Mouse (Mus musculus) stomach, embryonic 14.5 days (tissue): ENCODE results near the gene Cped1. TPM values are rescaled to one million over a fixed set of nuclear protein-coding genes. Genes with fewer than 3 reads are reported as not detected.

Experiments used
- ATAC-seq: fragments of 200-750 bp; cut with Nextera tagmentation; 2 replicates; pipeline ENCODE4 v1.8.0; 2017; ENCODE audit warnings: low read depth, moderate TSS enrichment; ENCODE audit not compliant: insufficient number of reproducible peaks, insufficient read depth, low FRiP score
- H3K27ac ChIP-seq: fragments of 300-500 bp; sonication (generic); 2 replicates; pipeline ENCODE4 v1.5.1; 2014; ENCODE audit warnings: mild to moderate bottlenecking, low read length, moderate library complexity, mixed read lengths
- H3K27me3 ChIP-seq: fragments of 300-500 bp; sonication (generic); 2 replicates; pipeline ENCODE4 v1.6.1; 2014; ENCODE audit warnings: low read length, control low read depth, mixed read lengths; ENCODE audit not compliant: control insufficient read depth, insufficient read depth
- H3K36me3 ChIP-seq: fragments of 300-500 bp; sonication (generic); 2 replicates; pipeline ENCODE4 v1.6.1; 2014; ENCODE audit warnings: mild to moderate bottlenecking, control low read depth, low read length, moderate library complexity, mixed read lengths; ENCODE audit not compliant: control insufficient read depth, insufficient read depth
- H3K4me1 ChIP-seq: fragments of 300-500 bp; sonication (generic); 2 replicates; pipeline ENCODE4 v1.6.1; 2014; ENCODE audit warnings: low read length, control low read depth, mixed read lengths; ENCODE audit not compliant: control insufficient read depth, insufficient read depth
- H3K4me2 ChIP-seq: fragments of 300-500 bp; sonication (generic); replicated peaks from 2 replicates; pipeline ENCODE4 v1.6.1; 2014; ENCODE audit warnings: low read depth, low read length, control low read depth
- H3K4me3 ChIP-seq: fragments of 300-500 bp; sonication (generic); 2 replicates; pipeline ENCODE4 v1.5.1; 2014; ENCODE audit warnings: low read depth, low read length, control low read depth
- H3K9ac ChIP-seq: fragments of 300-500 bp; sonication (generic); replicated peaks from 2 replicates; pipeline ENCODE4 v1.6.1; 2014; ENCODE audit warnings: low read depth, mild to moderate bottlenecking, control low read depth, low read length, moderate library complexity, mixed read lengths
- H3K9me3 ChIP-seq: fragments of 300-500 bp; sonication (generic); 2 replicates; pipeline ENCODE4 v1.6.1; 2016; ENCODE audit warnings: low read depth, low read length, control low read depth; ENCODE audit not compliant: control insufficient read depth
- WGBS: fragments of 180-500 bp; shearing (Covaris S2); extraction: QIAGEN DNeasy Blood & Tissue Kit; methylation state at CpG from one replicate; pipeline ENCODE4 v1.1.7; 2014; 5-methylcytosine and 5-hydroxymethylcytosine counted together
- polyA plus RNA-seq: library from polyadenylated mRNA; unstranded; fragments of >200 nt; fragmentation: Nextera tagmentation; extraction: Ambion mirVana; gene quantifications from 2 replicates; pipeline ENCODE4 v1.2.1, GENCODE M21; 2014

The Cped1 gene
- polyA plus RNA-seq, 1 experiment from 2014 or later, result 47.2 TPM

- H3K4me2 ChIP-seq, result no peak overlapping the region
- H3K4me3 ChIP-seq, result no peak overlapping the region
- H3K4me1 ChIP-seq, result no peaks in the 10 kb centered on the region
- H3K27me3 ChIP-seq, result no peaks in the 10 kb centered on the region
- no peaks in the 10 kb centered on the region for H3K36me3 ChIP-seq
- no peaks in the 10 kb centered on the region for H3K9me3 ChIP-seq
- ATAC-seq, result no peak
- whole genome bisulfite sequencing, result 73% methylated on average over 5 of the region's 5 CpGs
- no peak overlapping the region for H3K9ac ChIP-seq
- no peak overlapping the region for H3K27ac ChIP-seq
Observed at GRCm38 (mm10) chr6:22267807-22268667, 282.3 kb downstream of the Cped1 start.

GRCm38 (mm10) chr6:22268677-22269076 lies 283.0 kb downstream of the Cped1 start:
- no peak overlapping the region for H3K27ac ChIP-seq
- no peak overlapping the region for H3K4me2 ChIP-seq
- H3K4me3 ChIP-seq, result no peak overlapping the region
- H3K9me3 ChIP-seq, result no peaks in the 10 kb centered on the region
- H3K4me1 ChIP-seq, result no peaks in the 10 kb centered on the region
- no peak overlapping the region for H3K9ac ChIP-seq
- no peaks in the 10 kb centered on the region for H3K36me3 ChIP-seq
- no peak for ATAC-seq
- no peaks in the 10 kb centered on the region for H3K27me3 ChIP-seq

DNA sequence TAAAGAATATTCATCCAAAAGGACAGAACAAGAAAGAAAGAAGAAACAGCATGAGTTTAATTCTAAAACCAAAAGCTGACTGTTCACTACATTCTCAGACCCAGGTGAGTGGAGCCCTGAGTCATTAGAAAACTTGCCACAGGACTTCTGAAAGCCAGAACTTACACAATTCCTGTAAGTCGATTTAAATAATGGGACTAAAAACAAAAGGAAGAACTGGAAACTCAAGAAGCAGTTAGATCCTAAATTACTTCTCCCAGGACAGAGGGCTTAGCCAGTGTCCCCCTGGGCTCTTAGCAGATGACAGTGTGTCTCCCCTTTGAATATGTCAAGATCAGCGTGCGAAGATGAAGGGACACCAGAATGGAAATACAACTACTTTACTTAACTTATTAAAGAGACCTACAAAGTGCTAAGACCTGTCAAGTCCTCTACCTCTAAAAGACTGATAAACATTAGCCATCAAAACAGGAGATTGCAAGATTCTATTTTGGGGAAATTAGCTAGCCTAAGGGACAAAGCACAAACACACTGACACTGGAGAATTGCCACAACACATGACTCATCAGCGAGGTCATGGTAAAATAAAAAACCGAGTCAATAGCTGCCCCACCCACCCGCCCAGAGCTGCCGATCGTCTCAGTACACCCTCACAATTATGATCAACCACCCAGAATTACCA lies 284.3 kb downstream of the Cped1 start:
- Histone ChIP-seq H3K4me1 (no peaks in the 10 kb centered on the region), H3K4me3 (no peak overlapping the region), H3K4me2 (no peak overlapping the region), H3K9ac (no peak overlapping the region), H3K27ac (no peak overlapping the region), H3K36me3 (no peaks in the 10 kb centered on the region), H3K9me3 (no peaks in the 10 kb centered on the region), H3K27me3 (no peaks in the 10 kb centered on the region)
- WGBS, result 70% methylated on average over 8 of the region's 8 CpGs
- ATAC-seq, result no peak

DNA sequence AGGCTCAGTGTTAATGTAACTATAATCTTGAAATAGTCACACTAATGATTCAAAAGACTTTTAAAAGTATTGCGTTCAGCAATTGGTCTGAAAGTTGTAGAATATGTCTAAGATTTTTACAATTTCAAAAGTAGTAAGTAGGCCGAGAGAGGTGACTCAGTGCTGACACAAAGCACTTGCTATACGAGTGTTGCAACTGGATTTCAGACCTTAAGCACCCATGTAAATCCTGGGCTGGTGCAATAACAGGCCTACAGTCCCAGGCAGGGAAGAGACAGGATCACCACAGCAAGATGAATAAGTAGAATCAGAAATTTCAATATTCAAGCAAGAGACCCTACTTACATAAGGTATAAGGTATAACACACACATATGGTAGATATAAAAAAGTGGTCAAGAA lies 292.2 kb downstream of the Cped1 start:
- Histone ChIP-seq H3K27ac (no peak overlapping the region), H3K9me3 (no peaks in the 10 kb centered on the region), H3K4me1 (no peaks in the 10 kb centered on the region), H3K4me3 (no peak overlapping the region), H3K27me3 (no peaks in the 10 kb centered on the region), H3K36me3 (no peaks in the 10 kb centered on the region), H3K9ac (no peak overlapping the region), H3K4me2 (no peak overlapping the region)
- WGBS, result 87% methylated on average over 3 of the region's 3 CpGs
- no peak for ATAC-seq

DNA sequence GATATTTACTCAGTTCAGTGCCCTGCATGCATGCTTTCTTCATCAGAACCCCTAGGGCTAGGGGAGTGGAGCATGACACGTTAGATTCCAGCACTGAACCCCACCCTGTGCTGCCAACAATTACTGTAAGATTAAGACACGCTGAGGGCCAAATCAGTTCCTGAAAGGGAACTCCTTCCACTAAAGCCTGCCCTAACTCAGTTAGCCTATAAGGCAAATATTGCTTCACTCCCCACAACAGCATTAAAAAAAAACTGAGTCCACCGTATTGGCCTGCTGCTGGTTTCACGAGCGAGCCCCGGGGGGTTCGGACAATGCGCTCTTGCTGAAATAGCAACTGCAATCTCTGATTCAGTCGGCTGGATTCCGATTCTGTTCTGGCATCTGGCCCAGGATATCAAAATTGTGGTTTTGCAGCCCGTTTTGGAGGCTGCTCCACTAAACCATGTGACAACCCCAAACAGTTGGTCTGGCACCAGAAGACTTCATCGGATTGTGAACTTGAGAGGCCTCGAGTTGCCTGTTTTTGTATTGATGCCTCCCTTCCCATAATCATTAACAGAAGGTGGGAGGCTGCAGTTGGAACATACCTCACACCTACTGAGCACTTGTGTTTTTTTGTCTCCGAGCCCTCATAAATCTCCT lies 294.6 kb downstream of the Cped1 start:
- Histone ChIP-seq H3K9ac (no peak overlapping the region), H3K4me1 (no peaks in the 10 kb centered on the region), H3K4me2 (no peak overlapping the region), H3K4me3 (no peak overlapping the region), H3K27ac (no peak overlapping the region), H3K9me3 (no peaks in the 10 kb centered on the region), H3K36me3 (no peaks in the 10 kb centered on the region), H3K27me3 (no peaks in the 10 kb centered on the region)
- WGBS, result 48% methylated on average over 14 of the region's 14 CpGs
- ATAC-seq, result peak; percentile 75

DNA sequence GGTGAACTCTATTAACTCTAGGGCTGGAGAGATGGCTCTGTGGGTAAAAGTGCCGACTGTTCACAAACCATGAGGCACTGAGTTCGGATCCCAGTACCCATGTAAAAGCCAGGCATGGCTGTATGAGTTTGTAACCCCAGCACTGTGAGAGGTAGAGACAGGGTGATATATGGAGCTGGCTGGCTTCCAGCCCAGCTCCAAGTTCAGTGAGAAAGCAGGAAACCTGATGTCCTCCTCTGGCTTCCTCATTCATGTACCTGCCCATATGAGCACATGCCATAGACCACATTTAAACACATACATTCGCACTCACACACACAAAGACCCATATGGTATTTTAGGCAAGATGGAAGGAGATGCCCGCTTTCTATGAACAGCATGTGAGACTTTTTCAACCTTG lies 296.7 kb downstream of the Cped1 start:
- Histone ChIP-seq H3K9ac (no peak overlapping the region), H3K4me3 (no peak overlapping the region), H3K4me2 (no peak overlapping the region), H3K36me3 (no peaks in the 10 kb centered on the region), H3K4me1 (no peaks in the 10 kb centered on the region), H3K27ac (no peak overlapping the region), H3K27me3 (no peaks in the 10 kb centered on the region), H3K9me3 (no peaks in the 10 kb centered on the region)
- no peak for ATAC-seq
- 88% methylated on average over 4 of the region's 4 CpGs for WGBS

- H3K27me3 ChIP-seq, result 0 out of 2 replicates have a peak, but pooled peaks cover 8% of the 10 kb centered on the region
- 2% methylated on average over 20 of the region's 20 CpGs for WGBS
- H3K4me1 ChIP-seq, result peaks cover 15% of the 10 kb centered on the region
- peak; percentile 62 for ATAC-seq
- H3K27ac ChIP-seq, result no peak within 1 kb of the TSS
- H3K4me3 ChIP-seq, result peak within 1 kb of the TSS; percentile 41
- H3K4me2 ChIP-seq, result peak within 1 kb of the TSS; percentile 76
- H3K9ac ChIP-seq, result 0 out of 2 replicates have a peak within 1 kb of the TSS, but pooled peaks have one; percentile 21
- no peaks in the 10 kb centered on the region for H3K36me3 ChIP-seq
- no peaks in the 10 kb centered on the region for H3K9me3 ChIP-seq
Observed at GRCm38 (mm10) chr6:22288004-22288736, 302.5 kb downstream of the Cped1 start, which contains the start of gene Wnt16. Gene Wnt16 (plus strand): TSS chr6:22288227.
